In the genomic region with DNA sequence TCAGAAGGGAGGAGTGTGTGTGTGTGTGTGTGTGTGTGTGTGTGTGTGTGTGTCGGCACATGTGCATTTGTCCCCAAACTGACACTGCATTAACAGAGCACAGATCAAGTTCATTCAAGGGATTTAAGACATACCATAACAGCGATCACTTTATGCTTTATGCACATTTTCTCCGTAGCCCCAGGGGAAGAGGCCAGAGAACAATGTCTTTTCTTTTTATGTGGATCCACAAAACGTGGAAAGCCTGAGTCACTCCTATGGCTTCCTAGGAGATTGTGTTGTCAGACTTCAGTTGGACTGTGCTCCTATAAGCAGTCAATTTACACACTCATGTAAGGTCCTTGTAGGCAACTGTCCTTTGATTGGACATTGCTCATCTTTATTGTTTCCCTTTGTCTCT, we compare ENCODE assay signal across 12 mouse cellular contexts.
"Had no signal": no experiment of that assay in that cellular context is flagged by ENCODE, and none has a peak within 500 bp of the region (broad histone marks: within the 10 kb centered on the region; RNA-seq: fewer than 3 reads in every experiment).

No protein-coding gene starts in this region.

- DNase-seq: gastrocnemius, adult 2 months; gastrocnemius, postnatal 10 days; gastrocnemius, postnatal 25 days; heart, adult 2 months; heart, postnatal 14 days; heart, postnatal 4 days; kidney, adult 18-20 months; kidney, adult 8-10 months; kidney, postnatal 10 days; kidney, postnatal 25 days; kidney, postnatal 4 days; liver had no signal
